Mouse (Mus musculus): ENCODE measurements around the gene Poldip3.

Gene Poldip3

GRCm38 (mm10) chr15:83149196-83150072 is at the start of gene Poldip3:
Gene Poldip3, minus strand, starts transcription at chr15:83149384.
- DNase-seq (ENCODE audit: low read depth), result peak; percentile 97

DNA sequence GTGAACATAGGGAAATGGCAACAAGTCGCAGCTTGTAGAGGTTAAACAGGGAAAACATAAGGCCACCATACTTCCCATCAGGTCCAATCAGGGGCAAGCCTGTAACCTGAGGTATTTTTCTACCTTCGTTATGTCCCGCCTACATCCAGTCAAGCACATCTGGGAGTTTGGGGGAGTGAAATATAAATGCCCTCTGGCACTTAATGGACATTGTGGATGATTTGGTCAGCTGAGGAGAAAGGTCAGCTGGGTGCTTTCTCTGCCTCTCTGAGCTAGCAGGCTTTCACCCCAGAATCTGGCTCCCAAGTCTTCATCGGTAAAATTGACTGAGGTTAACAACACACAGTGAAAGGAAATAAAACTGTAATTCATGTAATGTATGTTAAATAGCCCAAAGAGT is 44.2 kb upstream of the Poldip3 start:
- no peak for DNase-seq (ENCODE audit: low read depth)

GRCm38 (mm10) chr15:83182351-83182750 is 33.2 kb upstream of the Poldip3 start:
- no peak for DNase-seq (ENCODE audit: low read depth)

GRCm38 (mm10) chr15:83181800-83182330 is 32.7 kb upstream of the Poldip3 start:
- DNase-seq (ENCODE audit: low read depth), result no peak

DNA sequence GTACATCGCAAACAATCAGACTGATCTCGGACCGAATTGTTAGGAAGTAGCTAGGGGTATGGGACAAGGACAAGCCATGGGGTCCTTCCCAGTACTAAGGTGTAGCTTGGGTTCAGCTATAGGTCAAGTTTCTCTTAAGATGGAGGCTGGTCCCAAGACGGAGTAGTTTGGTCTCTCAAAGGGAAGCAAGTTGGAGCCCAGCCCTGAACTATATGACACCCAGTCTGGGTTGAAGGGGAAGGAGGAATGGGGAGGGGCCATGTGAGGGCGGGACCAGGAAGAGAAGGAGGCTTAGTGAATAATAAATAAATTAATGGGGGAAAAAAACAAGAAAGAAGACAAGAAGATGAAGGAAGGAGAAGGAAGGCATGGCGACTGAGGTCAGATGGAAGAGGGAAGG is 30.8 kb upstream of the Poldip3 start:
- no peak for DNase-seq (ENCODE audit: low read depth)

GRCm38 (mm10) chr15:83176653-83177052 is 27.5 kb upstream of the Poldip3 start:
- no peak for DNase-seq (ENCODE audit: low read depth)

- no peak for DNase-seq (ENCODE audit: low read depth)
These were observed 25.0 kb upstream of the Poldip3 start for GRCm38 (mm10) chr15:83173914-83174884.

DNA sequence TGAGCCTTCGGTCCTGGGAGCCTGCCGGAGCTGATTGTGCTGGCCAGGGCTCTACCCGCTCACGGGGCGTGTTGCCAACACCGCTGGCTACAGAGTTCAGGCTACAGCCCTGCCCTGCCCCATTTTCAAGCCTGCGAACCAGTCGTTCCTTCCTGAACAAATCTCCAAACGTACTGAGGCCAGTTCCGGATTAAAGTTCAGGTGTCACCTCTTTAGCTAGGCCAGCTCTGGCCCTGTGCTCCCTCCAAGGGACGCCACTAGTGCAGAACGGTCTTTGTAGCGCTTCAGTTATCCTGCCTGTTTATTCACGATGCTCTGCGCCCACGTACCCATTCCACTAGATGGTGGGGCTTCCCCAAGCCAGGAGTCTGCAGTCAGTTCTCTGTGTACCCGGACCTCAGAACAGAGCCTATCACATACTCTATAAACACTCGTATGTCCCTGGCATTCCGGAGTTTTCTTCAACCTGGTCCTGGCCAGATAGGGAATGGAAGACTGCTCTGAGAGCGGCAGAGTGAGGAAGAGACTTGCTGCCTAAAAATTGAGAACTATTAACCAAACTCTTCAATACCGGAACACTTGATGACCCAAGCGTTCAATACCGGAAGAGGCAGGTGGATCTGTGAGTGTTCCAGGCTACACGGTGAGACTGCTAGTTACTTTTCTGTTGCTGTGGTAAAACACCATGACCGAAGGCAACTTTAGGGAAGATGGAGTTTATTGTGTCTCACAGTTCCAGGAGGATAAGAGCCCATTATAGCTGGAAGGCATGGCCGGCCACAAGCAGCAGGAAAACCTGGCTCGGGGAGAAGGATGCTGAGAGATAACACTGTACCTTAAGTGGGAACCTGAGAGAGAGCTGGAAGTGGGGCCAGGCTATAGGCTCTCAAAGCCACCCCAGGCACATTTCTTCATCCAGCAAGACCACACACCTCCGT is 23.6 kb upstream of the Poldip3 start, which contains the start of gene Cyb5r3:
Gene Cyb5r3, minus strand, starts transcription at position 101 of the 938 bp plus-strand sequence.
- DNase-seq (ENCODE audit: low read depth), result no peak

DNA sequence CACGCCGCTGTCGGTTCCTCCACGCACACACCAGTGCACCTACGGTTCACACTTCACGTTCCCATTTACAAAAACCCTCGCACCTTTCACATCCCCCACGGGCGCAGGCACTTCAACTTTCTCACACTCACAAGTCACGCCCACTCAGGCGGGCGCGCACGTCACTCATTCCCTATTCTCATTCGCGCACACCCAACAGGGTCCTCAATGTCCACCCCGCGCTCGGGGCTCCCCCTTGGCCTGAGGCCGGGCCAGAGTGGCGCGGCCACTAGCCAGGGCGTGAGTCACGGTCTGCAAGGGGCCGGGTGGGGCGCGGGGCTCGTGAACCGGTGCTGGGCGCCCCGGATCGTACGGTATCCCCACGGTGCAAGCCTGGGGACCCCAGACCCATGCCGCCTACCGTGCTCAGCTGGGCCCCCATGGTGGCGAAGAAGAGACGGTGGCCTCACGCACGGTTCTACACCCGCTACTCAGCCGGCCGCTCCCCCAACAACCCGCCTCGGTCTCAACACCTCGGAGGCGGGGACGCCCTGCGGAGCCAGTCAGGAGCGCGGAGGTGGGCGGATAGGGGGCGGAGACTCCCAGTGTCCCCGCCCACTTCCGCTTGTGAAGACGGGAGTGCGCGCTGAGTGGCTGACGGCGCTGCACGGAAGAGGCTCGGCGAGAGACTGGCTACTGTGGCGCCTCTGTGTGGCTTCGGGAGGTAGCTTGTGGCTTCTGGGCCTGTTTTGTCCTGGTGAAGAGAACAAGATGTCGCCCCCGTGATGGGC is 22.7 kb upstream of the Poldip3 start:
- DNase-seq (ENCODE audit: low read depth), result peak; percentile 97

DNA sequence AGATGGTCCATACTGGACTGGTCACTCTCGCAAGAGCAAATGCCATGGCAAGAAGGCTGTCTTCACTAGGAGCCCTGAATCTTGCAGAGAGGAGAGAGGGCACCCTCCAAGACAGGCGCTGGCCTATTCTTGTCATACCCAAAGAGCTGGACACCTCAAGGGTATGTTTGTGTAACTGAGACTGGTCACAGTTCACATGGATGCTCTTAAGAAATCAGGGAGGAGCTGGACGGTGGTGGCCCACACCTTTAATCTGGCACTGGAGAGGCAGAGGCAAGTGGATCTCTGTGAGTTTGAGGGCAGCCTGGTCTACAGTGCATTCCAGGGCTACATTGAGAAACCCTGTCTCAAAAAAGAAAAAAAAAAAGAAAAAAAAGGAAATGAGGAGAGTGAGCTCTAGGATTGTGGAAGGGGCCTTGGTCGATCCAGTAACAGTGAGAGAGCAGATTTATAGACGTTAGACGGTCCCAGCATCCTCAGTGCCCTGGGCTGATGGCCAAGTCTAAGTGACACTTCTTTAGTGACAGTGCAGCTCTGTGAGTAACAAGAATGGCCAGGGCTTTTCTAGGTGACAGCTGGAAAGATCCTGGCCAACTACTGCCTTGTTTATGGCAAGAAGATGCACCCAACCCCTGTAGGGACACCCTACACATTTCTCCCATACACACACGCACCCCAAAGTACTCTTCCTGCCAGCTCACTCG is 21.9 kb upstream of the Poldip3 start:
- DNase-seq (ENCODE audit: low read depth), result no peak

DNA sequence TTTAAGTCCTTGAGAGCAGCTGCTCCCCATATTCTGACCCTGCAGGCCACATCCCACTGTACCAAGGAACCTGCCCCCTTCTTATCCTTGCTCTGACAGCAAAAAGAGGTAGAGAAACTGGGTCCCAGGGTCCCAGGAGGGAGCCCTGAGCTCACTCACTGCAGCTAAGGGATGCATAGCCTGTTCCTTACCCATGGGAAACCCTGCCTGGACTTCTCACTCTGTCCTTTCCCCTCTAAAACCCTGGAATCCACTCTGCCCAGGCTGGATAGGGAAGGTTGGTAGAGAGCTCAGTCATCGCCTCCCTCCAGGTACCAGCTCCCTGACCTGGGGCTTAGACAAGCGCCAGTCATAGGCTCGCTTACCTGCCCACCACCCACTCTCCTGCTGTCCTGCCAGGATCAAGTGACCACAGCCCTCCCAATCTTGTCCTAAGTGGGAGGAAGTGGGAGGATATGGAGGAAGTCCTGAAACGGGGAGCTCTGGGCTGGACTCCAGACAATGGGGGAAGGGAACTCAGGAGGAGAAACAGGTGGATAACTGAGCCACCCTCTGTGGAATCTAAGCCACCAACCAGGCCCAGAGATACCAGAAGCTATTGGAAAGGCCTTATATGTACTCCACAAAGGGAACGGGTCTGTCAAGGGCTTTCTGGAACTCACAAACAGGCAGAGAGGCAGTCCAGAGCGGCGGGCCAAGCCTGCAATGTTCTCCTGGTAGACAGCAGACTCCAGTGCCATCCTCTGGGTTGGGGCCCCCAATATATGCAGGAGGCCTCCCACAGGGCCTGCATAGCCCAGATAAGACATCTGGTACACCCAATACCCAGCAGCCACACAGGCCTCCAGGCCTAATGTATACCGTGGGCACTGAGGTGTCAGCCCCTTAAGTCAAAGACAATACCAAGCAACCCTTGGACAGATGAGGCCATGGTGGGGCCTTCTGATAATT is 20.9 kb upstream of the Poldip3 start:
- peak; percentile 48 for DNase-seq (ENCODE audit: low read depth)

DNA sequence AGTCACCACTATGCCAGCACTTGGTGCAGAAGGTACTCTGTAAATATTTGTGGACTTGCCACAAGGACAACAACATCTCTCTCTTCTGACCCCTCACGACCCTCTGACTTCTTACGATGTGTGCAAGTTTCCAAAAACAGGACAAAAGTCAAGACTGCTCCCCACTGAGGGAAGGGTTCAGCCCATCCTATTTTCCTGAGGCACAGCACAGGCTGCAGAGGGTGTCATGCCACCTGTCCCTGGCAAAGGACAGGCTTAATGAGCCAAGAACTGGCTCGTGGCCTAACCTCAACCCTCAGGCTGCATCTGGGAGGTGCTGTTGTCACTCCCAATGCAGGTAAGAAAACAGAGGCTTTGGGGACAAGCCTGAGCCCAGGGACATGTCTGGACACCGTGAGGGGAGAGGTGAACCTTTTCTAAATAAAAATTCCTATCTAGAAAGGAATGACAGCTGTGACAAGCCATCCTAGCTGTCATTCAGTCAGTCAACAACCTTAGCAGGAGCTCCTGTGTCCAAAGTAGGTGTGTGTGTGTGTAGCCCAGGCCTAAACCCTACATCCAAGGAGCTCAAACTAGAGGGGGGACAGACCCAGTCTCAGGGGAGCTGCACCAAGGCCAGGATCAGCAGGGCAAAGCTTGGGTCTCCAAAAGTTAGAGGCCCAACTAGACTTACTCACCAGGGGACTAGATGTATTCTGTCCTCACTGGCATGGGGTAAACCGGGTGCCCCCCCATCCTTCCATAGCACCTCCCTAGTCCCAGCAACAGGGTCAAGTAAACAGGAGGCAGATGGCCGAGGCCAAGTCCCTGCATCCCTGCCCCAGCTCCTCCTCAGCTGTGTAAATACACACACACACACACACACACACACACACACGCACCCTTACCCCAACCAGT is 19.9 kb upstream of the Poldip3 start:
- no peak for DNase-seq (ENCODE audit: low read depth)

GRCm38 (mm10) chr15:83168311-83168710 is 19.1 kb upstream of the Poldip3 start:
- DNase-seq (ENCODE audit: low read depth), result no peak

- no peak for DNase-seq (ENCODE audit: low read depth)
These were observed 18.4 kb upstream of the Poldip3 start for GRCm38 (mm10) chr15:83167550-83168065.

DNA sequence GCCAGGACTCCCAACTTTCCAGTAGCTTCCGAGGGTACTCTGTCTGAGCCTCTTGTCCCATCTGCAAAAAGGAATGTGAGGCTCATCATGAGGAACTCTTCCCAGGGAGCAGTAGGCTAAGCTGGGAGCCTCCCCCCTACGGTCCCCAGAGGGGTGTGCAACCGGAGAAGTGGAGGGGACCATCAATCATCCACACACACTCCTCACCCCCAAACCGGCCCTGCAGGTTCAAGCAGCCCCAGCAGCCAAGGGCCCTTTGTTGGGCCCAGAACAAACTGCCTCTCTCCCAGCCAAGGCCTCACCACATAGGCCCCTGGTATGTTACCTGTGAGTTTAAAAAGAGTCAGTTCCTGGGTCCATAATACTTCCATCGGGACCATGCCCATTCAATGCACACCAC is 17.9 kb upstream of the Poldip3 start:
- DNase-seq (ENCODE audit: low read depth), result no peak

DNA sequence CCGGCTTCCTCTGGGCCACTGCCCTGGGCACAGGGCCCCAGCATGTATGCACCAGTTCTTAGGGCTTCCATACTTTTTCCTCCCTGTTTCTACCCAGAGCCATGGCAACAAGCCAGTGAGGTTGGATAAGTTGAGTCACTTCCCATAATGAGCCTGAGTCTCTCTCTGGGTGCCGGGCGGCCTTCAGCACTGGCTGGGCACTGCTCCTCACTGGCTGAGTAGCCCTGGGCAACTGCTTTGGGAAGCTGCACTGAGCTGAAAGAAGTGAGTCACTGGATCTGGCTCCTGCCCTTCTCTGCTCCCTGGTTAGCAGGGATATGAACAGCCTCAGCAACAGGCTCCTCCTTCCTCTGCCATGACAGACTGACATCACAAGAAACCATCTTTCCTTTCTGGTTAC is 17.5 kb upstream of the Poldip3 start:
- no peak for DNase-seq (ENCODE audit: low read depth)

Data from c-Kit-positive CD71-negative TER-119-negative erythroid progenitor cells, embryonic 14.5 days (primary cell).